Mouse (Mus musculus) embryonic facial prominence, embryonic 11.5 days (tissue): Measurements from ENCODE around the gene Eif4a2. TPM values are rescaled to one million over a fixed set of nuclear protein-coding genes. Genes with fewer than 3 reads are reported as not detected.
A peak's percentile ranks its signal among the peaks of the same experiment; 100 is the strongest.

Experiments
- ATAC-seq: fragments of 200-750 bp; cut with Nextera tagmentation; replicated peaks from 2 replicates; pipeline ENCODE4 v1.8.0; 2017; ENCODE audit warnings: low read depth; ENCODE audit not compliant: insufficient number of reproducible peaks, low FRiP score, low TSS enrichment
- DNase-seq: peaks from one replicate; pipeline ENCODE4 v3.0.0-alpha.2; 2015; ENCODE audit warnings: low spot score
- H3K27ac ChIP-seq: fragments of 300-500 bp; sonication (generic); replicated peaks from 2 replicates; pipeline ENCODE4 v1.5.1; 2014; ENCODE audit warnings: mild to moderate bottlenecking, low read depth, low read length, control low read depth
- H3K27me3 ChIP-seq: fragments of 300-500 bp; sonication (generic); 2 replicates; pipeline ENCODE4 v1.6.1; 2014; ENCODE audit warnings: mild to moderate bottlenecking, low read length, moderate library complexity, mixed read lengths; ENCODE audit not compliant: control insufficient read depth, insufficient read depth
- H3K36me3 ChIP-seq: fragments of 300-500 bp; sonication (generic); replicated peaks from 2 replicates; pipeline ENCODE4 v1.6.1; 2014; ENCODE audit warnings: low read depth, mild to moderate bottlenecking, low read length, moderate library complexity, mixed read lengths; ENCODE audit not compliant: control insufficient read depth, insufficient read depth
- H3K4me1 ChIP-seq: fragments of 300-500 bp; sonication (generic); 2 replicates; pipeline ENCODE4 v1.6.1; 2014; ENCODE audit warnings: low read length, mixed read lengths; ENCODE audit not compliant: control insufficient read depth, insufficient read depth
- H3K4me2 ChIP-seq: fragments of 300-500 bp; sonication (generic); 2 replicates; pipeline ENCODE4 v1.6.1; 2014; ENCODE audit warnings: low read depth, mild to moderate bottlenecking, control low read depth, low read length, moderate library complexity
- H3K4me3 ChIP-seq: fragments of 300-500 bp; sonication (generic); 2 replicates; pipeline ENCODE4 v1.5.1; 2014; ENCODE audit warnings: low read depth, low read length, control low read depth
- H3K9ac ChIP-seq: fragments of 300-500 bp; sonication (generic); replicated peaks from 2 replicates; pipeline ENCODE4 v1.6.1; 2014; ENCODE audit warnings: mild to moderate bottlenecking, control low read depth, low read length
- H3K9me3 ChIP-seq: fragments of 300-500 bp; sonication (generic); replicated peaks from 2 replicates; pipeline ENCODE4 v1.6.1; 2016; ENCODE audit warnings: mild to moderate bottlenecking, low read length, inconsistent platforms, mixed read lengths; ENCODE audit not compliant: control insufficient read depth
- WGBS: fragments of 180-500 bp; shearing (Covaris S2); extraction: QIAGEN DNeasy Blood & Tissue Kit; methylation state at CpG from one replicate; pipeline ENCODE4 v1.1.7; 2014; 5-methylcytosine and 5-hydroxymethylcytosine counted together
- polyA plus RNA-seq: library from polyadenylated mRNA; unstranded; fragments of >200 nt; fragmentation: Nextera tagmentation; extraction: Ambion mirVana; gene quantifications from 2 replicates; pipeline ENCODE4 v1.2.1, GENCODE M21; 2014

Gene Eif4a2
- polyA plus RNA-seq, 1 experiment from 2014 or later = 280 TPM

DNA sequence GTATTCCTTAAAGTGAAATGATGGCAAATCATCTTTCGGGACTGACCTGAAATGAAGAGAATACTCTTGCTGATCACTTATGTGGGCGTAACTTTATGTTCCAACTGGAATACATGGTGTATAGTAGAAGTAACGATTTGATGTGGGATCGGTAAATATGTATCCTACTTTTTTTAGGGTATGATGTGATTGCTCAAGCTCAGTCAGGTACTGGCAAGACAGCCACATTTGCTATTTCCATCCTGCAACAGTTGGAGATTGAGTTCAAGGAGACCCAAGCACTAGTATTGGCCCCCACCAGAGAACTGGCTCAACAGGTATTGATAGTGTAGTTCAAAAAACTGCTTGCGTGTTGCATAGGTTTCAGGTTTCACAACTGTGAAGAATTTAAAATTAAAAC is 1.7 kb downstream of the Eif4a2 start:
- H3K27ac ChIP-seq = no peak overlapping the region
- WGBS = 3% methylated on average over 5 of the region's 5 CpGs
- H3K36me3 ChIP-seq = peaks cover 4% of the 10 kb centered on the region
- DNase-seq (no peak), ATAC-seq (no peak)
- no peaks in the 10 kb centered on the region for H3K4me1 ChIP-seq
- H3K9ac ChIP-seq = peak overlapping the region; percentile 99
- peak overlapping the region; percentile 99 for H3K4me3 ChIP-seq
- no peaks in the 10 kb centered on the region for H3K27me3 ChIP-seq
- H3K4me2 ChIP-seq = peak overlapping the region; percentile 55
- H3K9me3 ChIP-seq = no peaks in the 10 kb centered on the region

DNA sequence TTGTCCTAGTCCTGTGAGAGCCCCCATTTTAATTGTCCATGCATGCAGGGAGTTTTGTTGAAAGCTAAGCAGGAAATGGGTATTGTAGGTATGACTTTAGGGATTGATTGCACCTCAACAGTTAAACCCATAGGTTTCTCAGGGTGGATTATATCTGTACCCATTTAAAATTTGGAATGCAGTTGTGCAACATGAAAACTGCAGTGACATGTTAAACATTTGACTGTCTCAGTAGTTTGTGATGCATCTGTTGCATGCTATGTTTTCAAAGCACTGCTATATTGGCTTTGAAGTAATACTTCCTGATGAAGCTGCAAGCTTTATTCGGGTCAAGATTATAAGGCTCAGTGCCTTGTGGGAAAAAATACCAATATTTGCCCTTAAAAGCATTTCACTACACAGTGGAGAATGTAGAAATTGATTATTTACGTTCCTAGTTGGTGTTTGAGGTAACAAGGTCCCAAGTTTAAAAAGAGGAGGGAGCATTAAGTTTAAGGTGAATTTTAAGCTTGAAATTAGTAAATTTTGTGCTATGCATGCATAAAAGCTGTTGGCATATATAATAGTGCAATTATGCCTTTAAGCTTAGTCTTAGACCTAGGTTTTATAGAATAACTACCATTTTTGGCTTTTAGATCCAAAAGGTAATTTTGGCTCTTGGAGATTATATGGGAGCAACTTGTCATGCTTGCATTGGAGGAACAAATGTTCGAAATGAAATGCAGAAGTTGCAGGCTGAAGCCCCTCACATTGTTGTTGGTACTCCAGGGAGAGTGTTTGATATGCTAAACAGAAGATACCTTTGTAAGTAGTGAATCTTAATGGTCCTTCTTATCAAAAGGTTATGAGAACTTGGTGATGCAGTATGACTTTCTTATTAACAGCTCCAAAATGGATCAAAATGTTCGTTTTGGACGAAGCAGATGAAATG is 2.4 kb downstream of the Eif4a2 start:
- Histone ChIP-seq H3K4me3 (peak overlapping the region; percentile 99), H3K4me1 (no peaks in the 10 kb centered on the region)
- no peak for DNase-seq

DNA sequence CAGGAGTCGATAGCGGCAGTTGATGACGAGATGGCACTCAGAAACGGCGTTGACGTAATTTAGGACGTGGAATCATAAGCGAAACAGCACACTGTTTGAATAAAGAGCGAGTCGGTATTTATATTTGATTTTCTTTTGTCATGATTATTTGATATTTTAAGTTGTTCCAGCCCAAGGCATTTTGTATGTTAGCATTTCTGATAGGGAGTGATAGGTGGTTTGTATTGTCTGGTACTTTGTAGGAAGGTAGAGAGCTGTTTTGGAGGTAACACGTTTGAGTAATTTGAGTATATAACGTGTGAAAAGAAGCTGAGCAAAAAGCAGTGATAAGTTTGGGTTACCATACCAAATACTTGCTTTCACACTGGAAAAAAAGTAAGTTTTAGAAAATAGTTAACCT is 5.1 kb downstream of the Eif4a2 start:
- H3K36me3 ChIP-seq = peaks cover 7% of the 10 kb centered on the region
- no peak overlapping the region for H3K27ac ChIP-seq
- no peak overlapping the region for H3K9ac ChIP-seq
- DNase-seq (no peak), ATAC-seq (no peak)
- H3K9me3 ChIP-seq = no peaks in the 10 kb centered on the region
- no peaks in the 10 kb centered on the region for H3K4me1 ChIP-seq
- no peak overlapping the region for H3K4me2 ChIP-seq
- no peaks in the 10 kb centered on the region for H3K27me3 ChIP-seq
- no peak overlapping the region for H3K4me3 ChIP-seq
- 85% methylated on average over 12 of the region's 12 CpGs for WGBS

More for the DNA sequence above, 2.4 kb downstream of the Eif4a2 start:
- Histone ChIP-seq H3K36me3 (peaks cover 7% of the 10 kb centered on the region), H3K27ac (no peak overlapping the region), H3K4me2 (peak overlapping the region; percentile 55), H3K27me3 (no peaks in the 10 kb centered on the region), H3K9me3 (no peaks in the 10 kb centered on the region), H3K9ac (peak overlapping the region; percentile 99)
- no peak for ATAC-seq
- 67% methylated on average over 5 of the region's 5 CpGs for WGBS

DNA sequence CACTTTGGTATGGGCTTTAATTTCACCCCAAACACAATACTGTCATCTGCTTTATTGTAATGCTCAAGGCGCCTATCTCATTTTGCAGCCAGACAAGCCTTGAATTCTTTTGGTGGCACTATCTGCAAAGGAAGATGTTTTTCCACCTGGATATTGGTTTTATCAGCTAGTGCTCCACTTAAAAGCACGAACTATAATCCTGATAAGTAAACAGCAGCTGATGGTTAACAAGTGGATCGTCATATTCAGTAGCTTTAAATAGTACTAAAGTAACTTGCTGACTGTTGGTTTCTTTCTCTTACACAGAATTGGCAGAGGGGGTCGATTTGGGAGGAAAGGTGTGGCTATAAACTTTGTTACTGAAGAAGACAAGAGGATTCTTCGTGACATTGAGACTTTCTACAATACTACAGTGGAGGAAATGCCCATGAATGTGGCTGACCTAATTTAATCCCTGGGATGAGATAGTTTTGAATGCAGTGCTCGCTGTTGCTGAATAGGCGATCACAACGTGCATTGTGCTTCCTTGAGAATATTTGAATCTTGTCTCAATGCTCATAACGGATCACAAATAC is 5.7 kb downstream of the Eif4a2 start:
- Histone ChIP-seq H3K27me3 (no peaks in the 10 kb centered on the region), H3K9me3 (no peaks in the 10 kb centered on the region), H3K9ac (no peak overlapping the region), H3K27ac (no peak overlapping the region), H3K4me2 (no peak overlapping the region), H3K4me1 (no peaks in the 10 kb centered on the region), H3K36me3 (peaks cover 7% of the 10 kb centered on the region), H3K4me3 (no peak overlapping the region)
- DNase-seq = no peak
- ATAC-seq = no peak
- 64% methylated on average over 9 of the region's 9 CpGs for WGBS

DNA sequence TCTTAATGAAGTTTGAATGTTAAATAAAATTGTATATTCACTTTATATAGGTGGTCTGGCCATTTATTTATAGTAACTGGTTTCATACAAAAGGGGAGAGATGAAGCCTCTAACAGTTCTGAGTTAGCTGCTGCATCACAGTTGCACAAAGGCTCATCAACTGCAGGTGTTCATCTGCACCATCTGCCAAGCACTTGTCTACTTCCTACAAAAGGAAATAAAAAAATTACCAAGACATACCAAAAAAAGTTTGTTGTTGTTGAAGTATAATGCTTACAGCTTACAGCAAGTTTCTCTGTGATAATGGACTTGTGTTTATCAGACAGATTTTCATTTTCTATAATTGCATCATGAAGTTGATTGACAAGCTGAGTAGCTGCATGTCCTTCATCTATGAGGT is 6.7 kb downstream of the Eif4a2 start:
- Histone ChIP-seq H3K9me3 (no peaks in the 10 kb centered on the region), H3K36me3 (peaks cover 7% of the 10 kb centered on the region), H3K4me1 (no peaks in the 10 kb centered on the region), H3K9ac (no peak overlapping the region), H3K27ac (no peak overlapping the region), H3K27me3 (no peaks in the 10 kb centered on the region), H3K4me3 (no peak overlapping the region), H3K4me2 (no peak overlapping the region)
- DNase-seq = no peak
- ATAC-seq = no peak

DNA sequence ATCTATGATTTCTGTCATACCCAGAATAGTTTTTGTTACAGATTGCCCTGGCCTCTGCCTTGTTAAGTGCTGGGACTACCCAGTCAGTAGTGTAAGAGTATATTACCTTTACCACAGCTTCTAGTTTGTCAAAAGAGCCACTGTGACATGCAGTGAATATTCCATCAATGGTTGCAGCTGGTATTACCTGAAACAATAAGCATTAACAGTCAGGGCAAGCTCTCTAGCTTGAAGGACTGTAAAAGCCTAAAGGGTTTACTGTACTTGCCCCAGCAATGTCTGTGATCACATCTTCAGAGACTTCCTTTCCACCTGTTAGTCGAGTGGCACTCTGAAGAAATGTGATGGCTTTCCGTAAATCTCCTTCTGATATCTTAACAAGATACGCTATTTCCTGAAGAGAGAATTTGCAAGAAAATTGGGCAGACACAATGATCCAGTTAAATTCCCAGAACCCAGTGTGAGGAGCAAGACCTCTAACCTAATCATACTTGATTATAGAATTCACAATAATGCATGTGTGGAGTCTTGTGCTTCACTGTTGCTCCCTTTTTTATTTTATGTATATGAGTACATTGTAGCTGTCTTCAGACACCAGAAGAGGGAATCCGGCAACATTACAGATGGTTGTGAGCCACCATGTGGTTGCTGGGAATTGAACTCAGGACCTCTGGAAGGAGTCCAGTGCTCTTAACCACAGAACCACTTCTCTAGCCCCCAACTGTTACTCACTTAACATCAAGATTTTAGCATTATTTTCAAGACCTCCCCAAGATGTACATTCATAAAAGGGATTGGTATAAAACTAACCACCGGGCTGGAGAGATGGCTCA is 7.3 kb downstream of the Eif4a2 start:
- Histone ChIP-seq H3K4me3 (no peak overlapping the region), H3K36me3 (peaks cover 7% of the 10 kb centered on the region), H3K4me1 (no peaks in the 10 kb centered on the region), H3K27me3 (no peaks in the 10 kb centered on the region), H3K9ac (no peak overlapping the region), H3K4me2 (no peak overlapping the region), H3K9me3 (no peaks in the 10 kb centered on the region), H3K27ac (no peak overlapping the region)
- 0 out of 2 replicates have a peak, but pooled peaks have one; percentile 46 for ATAC-seq
- 70% methylated on average over 5 of the region's 5 CpGs for WGBS
- no peak for DNase-seq

DNA sequence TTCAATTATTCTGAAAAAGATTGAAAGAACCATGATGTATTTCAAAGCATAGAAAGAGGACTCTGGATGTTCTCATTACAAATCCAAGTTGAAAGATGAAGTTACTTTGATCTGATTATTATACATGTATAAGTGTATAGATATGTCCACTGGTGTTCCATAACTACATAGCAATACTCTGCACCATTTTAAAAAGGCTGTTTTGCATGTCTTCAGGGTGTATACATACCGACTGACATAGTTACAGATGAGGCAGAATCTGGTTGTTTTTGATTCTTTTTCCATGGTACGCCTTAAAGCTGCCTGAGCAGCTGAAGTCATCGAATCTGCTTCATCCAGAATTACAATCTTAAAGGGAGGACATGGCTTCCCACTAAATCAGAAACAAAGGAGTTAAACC is 8.2 kb downstream of the Eif4a2 start:
- no peak for DNase-seq
- no peaks in the 10 kb centered on the region for H3K9me3 ChIP-seq
- H3K4me2 ChIP-seq = no peak overlapping the region
- no peaks in the 10 kb centered on the region for H3K27me3 ChIP-seq
- H3K4me1 ChIP-seq = no peaks in the 10 kb centered on the region
- WGBS = 81% methylated on average over 3 of the region's 3 CpGs
- no peak overlapping the region for H3K9ac ChIP-seq
- peaks cover 7% of the 10 kb centered on the region for H3K36me3 ChIP-seq
- H3K4me3 ChIP-seq = no peak overlapping the region
- no peak overlapping the region for H3K27ac ChIP-seq
- no peak for ATAC-seq
